Mouse (Mus musculus) megakaryocyte, embryonic 14.5 days (primary cell): ENCODE measurements at regions not wholly inside any gene's neighbourhood (a gene's known extent, or its start where the extent isn't known, plus 50 kb on each side); places are given as distances from the start of the nearest gene placed in this dataset.

Experiments
- FLI1 ChIP-seq: IDR thresholded peaks from 2 replicates; pipeline ENCODE4 v1.6.1; 2012; ENCODE audit warnings: low read length, inconsistent platforms, mixed read lengths
- GATA1 ChIP-seq: IDR thresholded peaks from 3 replicates; pipeline ENCODE4 v1.6.1; 2012; ENCODE audit warnings: mixed read lengths, low read length, inconsistent platforms, borderline replicate concordance

DNA sequence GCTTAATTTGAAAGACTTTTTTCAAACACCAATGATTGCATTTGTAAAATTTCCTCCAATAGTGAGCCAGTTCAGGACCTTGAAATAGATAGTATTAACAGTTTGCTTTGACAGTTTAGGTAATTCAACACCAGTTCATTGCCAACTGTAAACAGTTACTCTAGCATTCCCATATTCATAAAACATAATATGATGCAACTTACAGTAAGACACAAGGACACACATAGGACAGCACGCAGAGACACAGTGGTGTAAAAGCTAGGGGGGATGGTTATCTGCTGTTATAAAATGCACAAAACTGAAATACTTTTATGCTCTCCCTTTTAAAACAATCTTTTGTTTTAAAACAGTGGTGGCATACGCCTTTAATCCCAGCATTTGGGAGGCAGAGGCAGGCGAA lies 122.7 kb upstream of the Rab11fip2 start:
- TF ChIP-seq GATA1 (no peak), FLI1 (no peak)
